Mouse (Mus musculus) gastrocnemius, postnatal 4 days (tissue): ENCODE results near the gene Inpp4a. TPM values are rescaled to one million over a fixed set of nuclear protein-coding genes. Genes with fewer than 3 reads are reported as not detected.
A peak's percentile ranks its signal among the peaks of the same experiment; 100 is the strongest.

Experiments
- DNase-seq, 2 experiments: peaks; one replicate each; pipeline ENCODE4 v3.0.0; 2021 to 2022; ENCODE audit warnings: low spot score in 2 of 2, mixed read lengths in 2 of 2
- total RNA-seq, 2 experiments: library from RNA; stranded (reverse); gene quantifications; 2 replicates each; pipeline ENCODE4 v1.2.3; 2021

Inpp4a gene
- total RNA-seq, 2 experiments from 2014 or later: 25.4 to 30.4 TPM

DNA sequence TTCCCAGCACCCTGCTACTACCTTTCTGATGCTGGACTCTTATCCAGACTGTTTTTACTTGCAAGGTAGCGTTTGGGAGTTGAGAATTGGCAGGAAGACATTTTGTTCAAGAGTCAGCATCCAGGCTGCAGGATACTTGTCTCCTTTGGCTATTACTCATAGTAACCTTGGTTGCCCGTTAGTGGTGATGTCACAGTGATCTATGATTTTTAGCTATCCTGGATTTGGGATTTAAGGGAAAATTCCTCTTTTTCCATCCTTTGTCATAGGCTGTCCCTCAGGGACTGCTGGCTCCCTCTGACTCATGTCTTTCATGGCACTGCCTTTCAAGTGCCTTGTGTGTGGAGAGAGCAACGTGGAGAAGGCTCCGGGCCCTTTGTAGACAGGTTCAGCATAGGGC is 53.8 kb downstream of the Inpp4a start:
- no peak for DNase-seq

DNA sequence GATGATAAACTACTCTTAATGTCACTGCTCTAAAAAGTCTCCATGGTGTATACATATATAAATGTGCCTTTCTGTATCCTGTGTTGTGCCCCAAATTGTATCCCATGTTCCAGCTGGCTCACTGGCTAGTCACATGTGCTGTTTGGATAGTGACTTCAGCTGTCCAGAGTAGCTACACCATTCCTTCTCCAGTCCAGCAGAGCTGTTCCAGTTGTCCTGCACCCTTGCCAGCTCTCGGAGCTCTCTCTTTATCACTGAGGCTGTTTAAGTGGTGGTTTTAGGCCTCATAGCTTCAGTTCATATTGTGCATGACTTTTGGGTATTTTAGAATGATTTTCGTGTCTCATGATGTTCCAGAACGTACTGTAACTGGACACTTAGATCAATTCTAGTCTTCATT is 55.8 kb downstream of the Inpp4a start:
- no peak for DNase-seq

DNA sequence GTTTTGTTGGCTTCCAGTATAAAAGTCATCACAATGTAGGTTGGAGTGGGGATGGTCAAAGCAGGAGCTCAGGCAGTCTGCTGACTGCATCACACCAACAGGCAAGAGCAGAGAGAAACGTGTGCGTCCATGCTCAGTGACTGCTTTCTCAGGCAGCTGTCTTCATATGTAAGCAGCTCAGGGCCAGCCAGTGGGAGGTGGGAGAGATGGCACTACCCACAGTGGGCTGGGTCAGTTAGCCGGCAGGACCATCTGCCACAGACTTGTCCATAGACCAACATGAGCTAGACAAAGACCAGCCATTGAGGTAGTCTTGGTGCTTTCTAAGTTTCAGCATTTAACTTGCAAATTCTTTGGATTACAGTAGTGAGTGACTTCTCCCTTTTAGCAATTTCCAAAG is 56.6 kb downstream of the Inpp4a start:
- DNase-seq: no peak

DNA sequence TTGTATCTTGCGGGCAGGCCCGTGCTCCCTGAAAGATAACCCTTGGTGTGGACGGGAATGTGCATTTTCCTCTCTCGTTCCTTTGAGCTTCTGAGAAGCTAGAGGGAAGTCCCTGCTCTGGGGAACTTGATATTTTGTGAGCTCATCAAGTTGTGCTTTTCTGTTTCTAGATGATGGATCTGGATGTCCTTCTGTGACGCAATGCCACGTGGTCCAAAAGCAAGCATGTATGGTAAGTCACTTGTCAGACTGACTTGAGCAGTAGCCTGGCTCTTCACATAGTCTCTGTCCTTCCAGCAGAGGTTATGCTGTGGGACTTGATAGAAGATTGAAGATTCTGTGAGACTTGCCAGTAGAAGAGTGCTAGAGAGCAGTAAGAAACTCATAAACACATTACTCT is 57.5 kb downstream of the Inpp4a start:
- no peak for DNase-seq

DNA sequence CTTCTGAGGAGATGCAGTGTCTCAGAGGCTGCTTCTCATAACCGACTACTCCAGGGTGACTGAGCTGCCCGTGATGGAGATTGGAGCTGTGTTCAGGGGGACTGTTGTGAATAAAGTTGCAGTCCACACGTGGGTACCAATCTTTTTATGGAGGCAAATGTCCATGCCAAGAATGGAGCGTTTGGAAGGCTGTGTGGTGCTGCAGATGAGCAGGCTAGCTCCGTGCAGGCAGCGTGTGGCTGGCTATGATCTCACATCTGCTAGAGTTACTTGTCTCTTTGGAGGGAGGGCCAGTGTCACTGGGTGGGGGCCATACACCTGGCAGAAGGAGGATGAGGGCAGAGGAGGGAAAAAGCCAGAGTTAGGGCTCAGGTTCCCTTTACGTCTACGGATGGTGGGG is 59.0 kb downstream of the Inpp4a start:
- no peak for DNase-seq

DNA sequence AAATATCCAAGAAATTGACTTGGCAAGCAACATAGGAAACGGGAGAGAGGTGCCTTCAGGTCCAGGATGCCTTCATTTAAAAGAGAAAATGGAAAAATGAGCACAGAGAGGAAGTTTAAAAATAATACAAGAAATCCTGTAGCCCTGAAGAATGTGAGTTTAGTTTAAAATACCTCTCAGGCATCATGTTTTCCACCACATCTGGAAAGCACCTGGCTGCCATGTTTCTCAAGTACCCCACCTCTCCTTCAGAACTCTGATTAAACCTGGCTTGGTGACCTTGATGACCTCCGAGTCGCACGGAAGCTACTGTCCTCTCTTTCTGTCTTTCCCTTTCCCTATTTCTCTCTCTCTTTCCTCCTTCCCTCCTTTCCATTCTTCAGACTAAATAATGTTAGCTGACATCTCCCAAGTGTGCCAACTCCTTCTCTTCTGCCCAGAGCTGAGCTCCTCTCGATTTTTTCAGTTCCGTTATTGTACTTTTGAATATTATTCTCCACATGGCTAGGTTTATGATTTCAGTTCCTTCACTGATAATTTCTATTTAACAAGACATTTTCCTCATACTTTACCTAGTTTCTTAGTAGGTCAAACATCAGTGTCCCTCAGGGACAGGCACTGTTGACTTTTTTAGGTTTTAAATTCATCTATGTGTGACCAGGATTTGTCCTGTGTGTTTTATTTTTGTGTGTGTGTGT is 59.9 kb downstream of the Inpp4a start:
- DNase-seq: no peak

DNA sequence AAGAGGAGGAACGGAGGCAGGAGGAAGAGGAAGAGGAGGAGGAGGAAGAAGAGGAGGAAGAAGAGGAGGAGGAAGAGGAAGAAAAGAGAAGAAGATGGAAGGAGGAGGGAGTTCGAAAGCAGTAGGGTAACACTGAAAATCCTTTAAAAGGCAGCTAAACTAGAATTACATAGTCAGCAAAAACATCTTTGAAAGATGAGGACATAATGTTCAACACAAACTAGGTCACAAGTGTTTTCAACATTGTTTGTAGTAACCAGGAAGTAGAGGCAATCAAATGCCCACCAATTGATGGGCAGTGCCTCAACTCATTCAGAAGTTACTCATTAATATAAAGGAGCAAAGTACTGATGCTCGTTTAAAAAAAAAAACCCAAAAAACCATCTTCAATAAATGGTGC is 61.1 kb downstream of the Inpp4a start:
- no peak for DNase-seq

DNA sequence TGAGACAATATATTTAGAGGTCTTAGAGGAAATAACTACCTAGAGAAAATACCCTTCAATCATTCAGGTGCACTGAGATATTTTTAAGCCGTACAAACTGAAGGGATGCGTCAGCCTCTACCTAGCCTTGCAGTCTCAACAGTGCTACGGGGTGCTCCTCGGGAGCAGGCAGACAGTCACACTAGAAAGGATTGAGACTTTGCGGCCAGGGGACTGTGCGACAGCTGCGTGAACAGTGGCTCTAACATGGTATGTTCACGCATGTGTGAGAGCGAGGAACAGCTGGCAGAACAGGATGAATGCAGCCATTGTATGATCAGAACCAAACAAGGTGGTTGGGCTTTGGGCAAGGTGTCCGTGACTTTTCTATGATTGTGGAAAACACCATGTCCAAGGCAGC is 63.1 kb downstream of the Inpp4a start:
- DNase-seq: no peak

DNA sequence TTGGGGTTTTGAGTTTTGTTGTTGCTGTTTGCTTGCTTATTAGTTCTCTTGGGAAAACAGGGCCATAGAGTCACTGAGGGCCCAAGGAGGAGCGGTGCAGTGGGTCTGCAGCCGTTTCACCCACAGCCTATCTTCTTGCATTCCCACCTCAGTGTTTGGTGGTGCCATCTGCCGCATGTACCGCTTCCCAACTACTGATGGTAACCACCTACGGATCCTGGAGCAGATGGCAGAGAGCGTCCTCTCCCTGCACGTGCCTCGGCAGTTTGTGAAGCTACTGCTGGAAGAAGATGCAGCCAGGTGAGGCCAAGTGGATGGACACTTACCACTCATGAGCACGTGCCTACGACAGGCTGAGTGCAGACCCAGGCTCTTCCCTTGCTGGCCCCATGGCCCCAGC is 68.5 kb downstream of the Inpp4a start:
- DNase-seq: no peak

DNA sequence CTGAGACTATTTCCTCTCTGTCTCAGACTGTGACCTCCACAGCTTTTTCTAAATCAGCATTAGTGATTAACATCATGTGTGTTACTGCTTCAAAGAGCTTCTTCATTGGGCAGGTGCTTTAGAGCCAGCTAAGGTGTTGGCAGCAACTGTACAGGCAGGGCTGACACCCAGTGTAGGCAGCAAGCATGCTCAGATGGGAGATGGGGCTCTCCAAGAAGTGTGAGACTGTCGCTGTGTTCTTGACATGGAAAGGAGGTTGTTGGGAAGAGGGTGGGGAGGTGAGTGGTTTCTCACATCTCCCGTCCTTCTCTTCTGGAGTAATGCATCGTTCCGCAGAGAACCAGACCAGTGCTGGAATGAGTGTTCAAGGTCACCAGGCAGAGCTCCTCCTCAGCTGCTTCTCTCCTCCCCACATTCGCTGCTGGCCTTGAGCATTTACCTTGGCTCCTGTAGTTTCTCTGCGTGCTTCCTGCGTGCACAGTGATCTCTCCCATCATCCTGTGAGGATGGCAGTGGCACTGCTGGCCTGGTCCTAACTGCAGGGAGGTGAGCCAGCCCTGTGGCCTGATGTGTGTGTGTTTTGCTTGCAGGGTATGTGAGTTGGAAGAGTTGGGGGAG is 69.2 kb downstream of the Inpp4a start:
- DNase-seq: no peak

DNA sequence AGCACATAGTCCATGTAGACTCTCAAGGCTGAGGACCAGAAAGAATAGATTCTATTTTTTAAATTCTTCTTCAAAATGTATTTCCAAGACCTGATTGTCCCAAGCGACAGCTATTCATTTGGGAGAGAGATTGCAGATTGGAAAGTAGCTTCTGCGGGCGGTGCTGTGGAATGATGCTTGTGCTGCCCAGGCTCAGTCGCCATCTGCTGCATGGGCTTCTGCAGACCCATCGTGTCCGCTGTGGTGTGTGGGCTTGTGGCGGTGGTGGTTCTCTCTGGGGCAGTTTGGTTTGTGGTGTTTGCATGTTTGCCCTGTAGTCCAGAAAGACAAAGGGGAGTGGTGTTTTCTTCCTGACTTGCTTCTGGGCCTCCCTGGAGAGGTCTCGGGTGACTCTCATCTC is 76.5 kb downstream of the Inpp4a start:
- DNase-seq: no peak

DNA sequence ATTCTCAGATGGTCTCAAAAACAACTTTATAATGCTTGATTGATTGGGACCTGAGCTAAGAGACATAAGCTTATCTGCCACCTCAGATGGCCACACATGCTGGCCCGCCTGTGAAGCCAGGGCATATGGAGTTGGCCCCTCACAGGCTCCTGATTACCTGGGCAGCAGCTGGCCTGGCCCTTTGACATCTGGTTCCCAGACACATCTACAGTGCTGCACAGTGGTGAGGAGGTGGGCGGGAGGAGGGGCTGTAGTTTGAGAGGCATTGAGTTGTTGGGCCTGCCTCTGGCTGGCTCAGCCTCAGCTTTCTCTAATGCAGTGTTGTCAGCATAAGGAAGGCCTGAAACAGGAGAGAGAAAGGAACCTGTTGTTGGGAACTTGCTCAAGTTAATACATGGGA is 77.1 kb downstream of the Inpp4a start:
- DNase-seq: no peak

DNA sequence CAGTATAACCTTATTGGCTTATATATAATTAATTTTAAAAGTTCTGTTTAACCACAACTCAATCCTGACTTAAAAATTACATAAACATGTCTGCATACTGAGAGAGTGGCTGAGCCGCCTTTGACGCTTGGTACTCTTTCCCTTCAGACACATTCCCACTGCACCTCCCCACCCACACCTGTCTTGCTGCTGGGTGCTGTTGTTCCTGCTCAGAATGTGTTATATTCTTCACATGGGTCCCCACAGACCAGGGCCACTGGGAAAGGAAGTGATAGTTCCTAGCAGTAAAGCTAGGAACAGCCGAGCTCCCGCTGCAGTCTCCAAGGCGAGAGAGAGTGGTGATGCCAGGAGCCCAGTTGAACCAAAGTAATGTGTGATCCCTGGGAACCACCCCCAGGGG is 78.4 kb downstream of the Inpp4a start:
- DNase-seq: no peak

DNA sequence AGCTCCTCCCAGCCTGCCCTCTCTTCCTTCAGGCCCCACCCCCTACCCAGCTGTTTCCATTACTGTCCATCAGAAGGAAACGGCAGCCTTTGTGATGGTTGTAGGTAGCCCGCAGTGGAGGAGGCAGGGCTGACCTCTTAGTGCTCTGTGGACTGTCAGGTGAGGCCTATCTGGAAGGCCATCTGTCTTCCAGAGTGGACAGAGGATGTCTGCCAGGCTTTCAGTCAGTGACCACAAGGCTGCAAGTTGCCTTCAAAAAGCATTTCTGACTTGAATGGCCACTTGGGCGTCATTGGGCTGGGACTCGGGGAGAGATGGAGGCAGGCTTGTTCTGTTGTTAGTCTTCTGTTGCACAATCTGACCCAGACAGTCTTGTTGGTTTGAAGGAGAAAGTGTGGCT is 79.9 kb downstream of the Inpp4a start:
- no peak for DNase-seq

DNA sequence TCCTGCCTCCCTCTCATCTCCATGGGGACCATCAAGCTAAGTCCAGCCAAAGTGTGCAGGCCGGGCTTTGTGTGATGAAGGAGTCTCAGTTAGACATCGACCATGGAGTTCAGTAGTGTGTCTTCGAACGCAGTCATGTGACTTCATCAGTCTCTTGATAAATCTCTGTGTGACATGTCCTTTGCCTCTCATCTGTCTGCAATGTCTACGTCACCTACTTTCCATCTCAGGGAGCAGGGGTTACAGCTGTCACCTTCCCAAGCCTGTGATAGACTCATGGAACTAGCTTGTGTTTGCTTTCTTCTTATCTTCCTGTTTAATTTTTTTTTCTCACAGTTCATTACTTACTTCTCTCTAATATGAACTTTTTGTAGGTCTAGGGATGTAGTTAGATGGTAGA is 81.2 kb downstream of the Inpp4a start:
- no peak for DNase-seq

DNA sequence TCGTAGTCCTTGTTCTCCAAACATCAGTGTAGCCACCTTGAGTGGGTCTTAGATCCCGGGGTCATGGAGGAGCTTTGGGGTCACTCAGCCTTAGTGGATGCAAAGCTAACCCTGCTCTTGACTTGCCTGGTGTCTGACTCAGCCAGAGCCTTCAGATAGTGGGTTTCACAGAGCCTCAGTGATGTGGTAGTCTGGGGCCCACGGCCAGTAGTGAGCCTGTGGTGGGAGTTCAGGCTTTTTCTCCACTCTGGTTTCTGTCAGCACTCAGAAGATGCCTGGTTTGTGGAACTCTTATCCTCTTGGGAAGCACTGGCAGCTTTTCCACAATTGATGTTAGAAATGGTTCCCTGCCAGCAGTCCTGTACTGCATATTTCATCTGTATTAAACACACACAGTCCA is 84.6 kb downstream of the Inpp4a start:
- DNase-seq: no peak

DNA sequence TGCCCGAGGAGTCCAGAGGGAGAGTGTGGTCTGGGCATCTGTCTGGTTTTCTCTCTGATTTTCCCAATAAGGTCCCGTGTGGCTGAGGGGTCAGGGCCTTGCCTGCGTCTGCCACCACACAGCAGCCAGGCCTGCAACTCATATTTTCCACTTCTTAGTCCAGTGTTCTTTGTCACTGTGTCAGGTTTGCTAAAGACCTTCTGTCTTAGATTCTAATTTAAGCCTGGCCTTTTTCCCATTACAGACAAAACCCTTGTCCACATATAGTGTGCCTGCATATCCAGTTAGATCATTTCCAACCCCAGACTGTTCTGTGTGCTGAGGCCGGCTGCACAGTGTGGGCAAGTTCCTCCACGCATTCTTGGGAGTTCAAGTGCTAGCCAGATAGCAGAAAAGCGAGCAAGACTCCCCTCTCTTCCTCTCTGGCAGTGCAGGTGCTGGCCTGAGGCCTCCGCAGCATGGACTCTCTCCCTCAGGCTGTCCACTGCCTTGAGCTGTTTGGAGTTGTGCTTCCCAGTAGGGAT is 86.8 kb downstream of the Inpp4a start:
- DNase-seq: no peak

DNA sequence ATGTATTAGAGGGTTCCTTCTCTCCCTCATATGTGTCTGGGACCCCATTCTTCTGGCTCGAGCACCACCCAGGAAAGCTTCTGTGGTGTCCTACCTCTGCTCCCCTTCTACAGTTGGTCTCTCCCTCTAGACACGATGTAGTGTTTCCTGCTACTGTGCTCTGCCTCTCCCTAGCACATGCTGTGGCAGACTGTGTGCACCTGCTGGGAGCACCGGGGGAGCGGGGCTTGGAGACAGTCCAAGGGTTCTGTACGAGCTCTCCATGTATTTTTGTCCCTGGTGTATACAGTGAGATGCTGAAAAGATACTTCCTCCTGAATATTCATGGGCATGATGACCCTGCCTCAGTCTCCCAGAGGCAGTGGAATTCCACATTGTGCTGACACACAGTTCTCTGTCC is 93.5 kb downstream of the Inpp4a start:
- no peak for DNase-seq

DNA sequence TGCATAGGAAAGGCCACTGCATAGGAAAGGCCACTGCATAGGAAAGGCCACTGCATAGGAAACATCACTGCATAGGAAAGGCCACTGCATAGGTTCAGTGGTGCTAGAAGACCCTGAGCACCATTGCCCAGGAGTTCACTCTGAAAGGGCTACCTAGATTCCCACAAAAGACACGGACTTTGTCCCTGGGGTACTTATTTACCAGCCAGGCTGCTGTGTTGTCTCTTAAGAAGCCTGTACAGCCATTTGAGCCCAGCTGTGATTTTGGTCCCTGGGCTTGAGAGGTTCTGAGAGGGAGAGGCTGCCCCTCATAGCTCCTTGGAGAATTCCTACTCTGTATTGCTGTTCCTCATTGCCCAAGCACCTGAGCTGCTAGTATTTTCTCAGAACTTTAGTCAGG is 96.8 kb downstream of the Inpp4a start:
- no peak for DNase-seq

DNA sequence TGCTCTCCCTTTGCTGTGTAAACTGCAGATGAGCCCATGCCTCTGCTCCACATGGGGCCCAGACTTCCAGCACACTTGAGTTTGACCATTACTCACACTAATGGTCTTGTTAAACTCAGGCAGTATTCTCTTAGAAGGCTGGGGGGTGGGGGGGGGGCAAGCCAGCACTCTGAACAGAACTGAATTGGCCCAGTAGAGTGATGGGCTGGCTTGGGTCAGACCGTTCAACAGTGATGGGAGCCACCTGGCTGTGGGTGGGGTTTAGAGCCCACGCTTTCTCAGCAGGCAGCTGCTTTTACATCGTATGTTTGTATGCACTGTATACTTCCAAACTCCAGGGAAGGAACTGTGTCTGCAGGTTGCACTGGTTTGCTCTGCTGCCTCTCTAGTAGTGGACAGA is 99.3 kb downstream of the Inpp4a start:
- DNase-seq: no peak

DNA sequence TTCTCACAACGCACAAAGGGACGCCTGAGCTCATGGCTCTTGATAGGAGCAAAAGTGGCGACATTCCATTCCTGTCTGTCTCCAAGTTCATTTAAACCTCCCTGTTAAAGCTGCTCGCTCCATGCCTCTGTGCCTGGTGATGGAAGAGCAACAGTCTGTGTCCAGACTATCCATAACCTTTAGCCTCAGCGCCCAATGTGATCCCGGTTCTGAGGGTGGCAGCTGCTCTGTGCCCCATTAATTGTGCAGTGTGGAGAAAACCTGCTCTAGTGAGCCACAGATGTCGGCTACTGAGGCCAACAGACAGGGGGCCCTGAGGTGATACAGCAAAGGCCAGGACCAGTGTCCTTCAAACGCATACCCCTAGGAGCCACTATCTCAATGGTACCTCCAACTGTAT is 100.1 kb downstream of the Inpp4a start:
- DNase-seq: no peak

DNA sequence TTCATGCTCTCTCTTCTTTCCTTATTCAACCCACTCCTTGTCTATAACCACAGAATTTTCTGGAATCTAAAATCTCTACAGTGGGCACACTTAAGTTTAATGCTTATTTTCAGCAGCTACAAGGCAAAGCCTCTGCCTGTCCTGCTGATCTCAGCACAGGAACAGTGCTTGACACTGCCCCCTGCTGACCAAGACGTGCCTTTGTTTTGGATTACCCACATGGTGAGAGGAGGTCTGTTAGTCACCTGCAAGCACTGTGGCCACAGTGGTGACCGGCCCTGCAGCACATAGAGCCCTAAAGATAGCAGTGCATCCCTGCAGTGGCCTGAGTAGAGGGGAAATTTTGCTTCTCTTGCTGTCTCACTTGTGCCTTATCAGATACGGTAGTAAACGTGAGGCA is 102.0 kb downstream of the Inpp4a start:
- peak in 1 of 2 experiments; percentile 53 for DNase-seq

DNA sequence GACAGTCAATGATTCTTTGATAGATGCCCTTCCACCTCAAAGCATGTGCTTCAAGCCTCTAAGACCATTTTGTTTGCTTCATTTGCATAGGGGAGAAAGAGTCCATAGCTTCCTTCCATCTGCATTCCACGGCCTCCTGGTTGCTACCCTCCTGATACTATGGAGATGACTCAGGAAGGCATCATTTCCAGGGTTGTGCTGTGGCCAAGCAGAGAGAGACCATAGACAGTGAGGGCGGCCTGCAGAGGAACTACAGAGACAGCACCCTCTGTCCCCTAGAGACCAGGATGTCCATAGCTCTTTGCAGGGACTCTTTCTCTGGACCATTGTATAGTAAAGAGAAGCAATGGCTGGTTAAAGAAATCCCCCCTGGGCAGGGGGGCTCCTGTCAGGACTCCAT is 105.5 kb downstream of the Inpp4a start:
- no peak for DNase-seq
